In genomic region chr3:121584736-121585151, GRCm38 (mm10) we compare ENCODE assay signal across 11 mouse cellular contexts. TPM values are rescaled to one million over a fixed set of nuclear protein-coding genes. Genes with fewer than 3 reads are reported as not detected.
A peak's percentile ranks its signal among the peaks of the same experiment; 100 is the strongest.
DNase-seq lines count a peak whose midpoint lies in the region; ATAC-seq lines count a peak whose summit lies in the region.
"Had no signal": no experiment of that assay in that cellular context is flagged by ENCODE, and none has a peak within 500 bp of the region (broad histone marks: within the 10 kb centered on the region; RNA-seq: fewer than 3 reads in every experiment).

No protein-coding gene starts in this region.

- ATAC-seq in hindbrain, embryonic 12.5 days (ENCODE audit: low FRiP score) = no peak
- ATAC-seq in erythroid progenitor cell, adult 5-6 weeks (replicated peaks; ENCODE audit: low FRiP score, poor library complexity, severe bottlenecking) = no peak

- H3K9ac ChIP-seq in hindbrain, embryonic 12.5 days = no peak overlapping the region
- H3K9ac ChIP-seq: forebrain, embryonic 12.5 days; neural tube, embryonic 12.5 days had no signal

- peaks cover 7% of the 10 kb centered on the region; the same call in 1 of the 2 replicates for H3K4me1 ChIP-seq in hindbrain, embryonic 12.5 days

- no peak overlapping the region for H3K4me2 ChIP-seq in hindbrain, embryonic 12.5 days (replicated peaks)
- H3K4me2 ChIP-seq: forebrain, embryonic 12.5 days; neural tube, embryonic 12.5 days had no signal

- no peak overlapping the region for H3K27ac ChIP-seq in hindbrain, embryonic 12.5 days
- H3K27ac ChIP-seq: forebrain, embryonic 12.5 days; neural tube, embryonic 12.5 days had no signal

- WGBS in hindbrain, embryonic 12.5 days = 89% methylated on average over 5 of the region's 5 CpGs

- H3K9me3 ChIP-seq in hindbrain, embryonic 12.5 days (replicated peaks) = no peaks in the 10 kb centered on the region
- H3K9me3 ChIP-seq: forebrain, embryonic 12.5 days; neural tube, embryonic 12.5 days had no signal

- intact Hi-C loops in heart, postnatal 10 days (cut with DNase I) = no loop called here

- H3K27me3 ChIP-seq in hindbrain, embryonic 12.5 days = no peaks in the 10 kb centered on the region
- H3K27me3 ChIP-seq: forebrain, embryonic 12.5 days; neural tube, embryonic 12.5 days had no signal

- H3K4me3 ChIP-seq in hindbrain, embryonic 12.5 days = no peak overlapping the region
- H3K4me3 ChIP-seq: forebrain, embryonic 12.5 days; neural tube, embryonic 12.5 days had no signal

- H3K36me3 ChIP-seq in hindbrain, embryonic 12.5 days = no peaks in the 10 kb centered on the region
- H3K36me3 ChIP-seq: forebrain, embryonic 12.5 days; neural tube, embryonic 12.5 days had no signal

- peak; percentile 24 to 33 for DNase-seq in heart, postnatal 10 days
- DNase-seq in heart, adult 8-10 months (ENCODE audit: low spot score) = no peak
- peak; percentile 37 to 52 for DNase-seq in adrenal gland, adult 18-20 months (ENCODE audit: low spot score in 2 of 2)
- peak; percentile 71 for DNase-seq in gastrocnemius, postnatal 25 days
- peak; percentile 82 for DNase-seq in skeletal muscle tissue, adult 2 months (ENCODE audit: low read depth, low spot score)
- DNase-seq in thymus, postnatal 4 days = no peak
- DNase-seq: kidney, adult 8-10 months had no signal

RNA-seq across cellular contexts. Expression of gene Slc44a3, which starts 52.5 kb away (rescaled TPM):
- under 1 TPM; 0.32 to 0.74 TPM for total RNA-seq in heart, postnatal 10 days (2021)
- total RNA-seq in heart, adult 8-10 months (2022) = under 1 TPM in 1 of 4 experiments, not detected in 3; 0.17 TPM
- 10 to 100 TPM; 20.3 to 24.1 TPM for total RNA-seq in adrenal gland, adult 18-20 months (2021)
- total RNA-seq in gastrocnemius, postnatal 25 days (2021) = under 1 TPM in 1 of 2 experiments, not detected in 1; 0.40 TPM
- 0.97 and 1.5 TPM in 2 replicates for polyA plus RNA-seq in hindbrain, embryonic 12.5 days (2016; fragmentation: Nextera tagmentation; extraction: Ambion mirVana)
- not detected in 2 replicates for total RNA-seq in erythroid progenitor cell, adult 5-6 weeks (2015; ENCODE audit: low replicate concordance)
- not detected in 2 replicates for total RNA-seq in erythroid progenitor cell, adult 5-6 weeks (2017; ENCODE audit: low replicate concordance)

Comparison
In these comparisons a context has a peak if more than half of its experiments do, and no peak if none do; other contexts are left out.
1. DNase-seq: peak in heart, postnatal 10 days (2 of 2), adrenal gland, adult 18-20 months (2 of 2), gastrocnemius, postnatal 25 days (single experiment) and skeletal muscle tissue, adult 2 months (single experiment); none in heart, adult 8-10 months (single experiment) and thymus, postnatal 4 days (single experiment).
2. RNA of gene Slc44a3, which starts 52.5 kb away (total RNA-seq): 20.3 to 24.1 TPM in adrenal gland, adult 18-20 months; 0.32 to 0.74 TPM in heart, postnatal 10 days, 0.40 TPM in gastrocnemius, postnatal 25 days, 0.17 TPM in heart, adult 8-10 months and not detected in erythroid progenitor cell, adult 5-6 weeks; every median in the first group is over 10 times any median in the second.